Mouse (Mus musculus): ENCODE measurements around the gene Ago4. TPM values are rescaled to one million over a fixed set of nuclear protein-coding genes. Genes with fewer than 3 reads are reported as not detected.
A peak's percentile ranks its signal among the peaks of the same experiment; 100 is the strongest.

Gene Ago4
- polyA plus RNA-seq, 1 experiment, result 5.1 TPM

DNA sequence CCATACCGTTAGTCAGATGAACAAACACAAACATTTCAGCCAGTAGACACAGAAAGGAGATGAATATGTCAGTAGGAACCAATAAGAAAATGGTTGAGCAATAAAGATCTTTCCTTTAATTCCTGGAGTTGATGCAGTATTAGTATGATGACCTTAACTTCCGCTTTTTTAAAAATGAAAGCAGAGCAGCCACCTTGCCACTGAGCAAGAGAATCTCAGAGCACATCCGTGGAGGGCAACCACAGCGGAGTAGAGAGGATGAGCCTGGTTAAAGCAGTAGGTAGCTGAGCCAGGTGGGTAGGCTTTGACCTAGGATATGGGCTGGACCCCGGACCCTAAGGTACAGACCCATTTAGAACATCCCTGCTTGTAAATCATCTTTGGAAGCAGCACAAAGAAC lies 43.5 kb downstream of the Ago4 start:
- TF ChIP-seq CTCF (IDR thresholded peaks at IDR 0.05; ENCODE audit: control insufficient read depth, insufficient read depth, insufficient replicate concordance, low read depth, low read length) (no peak), POLR2A (IDR thresholded peaks at IDR 0.05; ENCODE audit: control insufficient read depth, low read depth, low read length) (no peak)
- H3K36me3 ChIP-seq (ENCODE audit: control insufficient read depth, insufficient read depth, low read length), result no peaks in the 10 kb centered on the region; the same call in 1 of the 2 replicates
- no peak overlapping the region for H3K4me3 ChIP-seq (ENCODE audit: control insufficient read depth, low read depth, low read length)
- no peaks in the 10 kb centered on the region for H3K4me1 ChIP-seq (ENCODE audit: control insufficient read depth, insufficient read depth, low read length)
- no peak overlapping the region for H3K27ac ChIP-seq (ENCODE audit: control insufficient read depth, insufficient read depth, low read depth, low read length)
- no peaks in the 10 kb centered on the region for H3K27me3 ChIP-seq (ENCODE audit: control insufficient read depth, insufficient read depth, low read length)

DNA sequence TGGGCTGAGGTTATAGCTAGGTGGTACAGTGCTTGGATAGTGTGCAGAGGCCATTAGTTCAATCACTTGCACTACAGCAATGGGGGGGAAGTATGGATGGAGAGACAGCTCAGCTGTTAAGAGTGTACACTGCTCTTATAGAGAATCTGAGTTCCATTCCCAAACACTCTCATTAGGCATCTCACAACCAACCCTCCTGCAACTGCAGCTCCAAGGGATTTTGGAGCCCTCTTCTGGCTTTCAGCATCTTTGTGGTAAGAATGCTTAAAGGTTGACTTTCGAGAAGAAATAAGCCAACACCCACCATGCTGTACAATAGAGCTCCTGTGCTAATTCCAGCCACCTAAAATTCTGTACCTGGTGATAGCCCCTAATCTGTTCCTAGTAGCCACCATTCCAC lies 47.1 kb downstream of the Ago4 start:
- Histone ChIP-seq H3K4me1 (ENCODE audit: control insufficient read depth, insufficient read depth, low read length) (peaks cover 4% of the 10 kb centered on the region), H3K27ac (ENCODE audit: control insufficient read depth, insufficient read depth, low read depth, low read length) (no peak overlapping the region), H3K36me3 (ENCODE audit: control insufficient read depth, insufficient read depth, low read length) (no peaks in the 10 kb centered on the region), H3K4me3 (ENCODE audit: control insufficient read depth, low read depth, low read length) (no peak overlapping the region), H3K27me3 (ENCODE audit: control insufficient read depth, insufficient read depth, low read length) (no peaks in the 10 kb centered on the region)
- TF ChIP-seq POLR2A (IDR thresholded peaks at IDR 0.05; ENCODE audit: control insufficient read depth, low read depth, low read length) (no peak), CTCF (IDR thresholded peaks at IDR 0.05; ENCODE audit: control insufficient read depth, insufficient read depth, insufficient replicate concordance, low read depth, low read length) (no peak)

DNA sequence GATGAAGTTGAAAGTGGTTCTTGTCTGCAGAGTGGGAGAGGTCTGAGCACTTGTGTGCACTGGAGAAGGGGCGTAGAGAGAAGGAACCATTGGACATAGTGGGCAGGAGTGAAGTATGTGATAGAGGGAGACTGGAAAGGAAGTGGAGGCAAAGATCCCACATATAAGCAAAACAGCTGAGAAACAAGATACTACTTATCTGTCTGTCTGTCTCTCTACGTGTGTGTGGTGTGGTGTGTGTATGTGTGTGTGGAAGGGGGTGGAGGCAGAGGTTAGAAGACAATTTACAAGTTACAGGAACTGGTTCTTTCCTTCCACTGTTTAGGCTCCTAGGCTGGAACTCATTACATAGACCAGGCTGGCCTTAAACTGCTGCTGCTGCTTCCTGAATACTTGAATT lies 48.2 kb downstream of the Ago4 start:
- TF ChIP-seq POLR2A (IDR thresholded peaks at IDR 0.05; ENCODE audit: control insufficient read depth, low read depth, low read length), result no peak
- no peak for TF ChIP-seq CTCF (IDR thresholded peaks at IDR 0.05; ENCODE audit: control insufficient read depth, insufficient read depth, insufficient replicate concordance, low read depth, low read length)
- H3K36me3 ChIP-seq (ENCODE audit: control insufficient read depth, insufficient read depth, low read length), result no peaks in the 10 kb centered on the region
- H3K4me3 ChIP-seq (ENCODE audit: control insufficient read depth, low read depth, low read length), result no peak overlapping the region
- H3K27ac ChIP-seq (ENCODE audit: control insufficient read depth, insufficient read depth, low read depth, low read length), result no peak overlapping the region
- peaks cover 4% of the 10 kb centered on the region for H3K4me1 ChIP-seq (ENCODE audit: control insufficient read depth, insufficient read depth, low read length)
- no peaks in the 10 kb centered on the region for H3K27me3 ChIP-seq (ENCODE audit: control insufficient read depth, insufficient read depth, low read length)

DNA sequence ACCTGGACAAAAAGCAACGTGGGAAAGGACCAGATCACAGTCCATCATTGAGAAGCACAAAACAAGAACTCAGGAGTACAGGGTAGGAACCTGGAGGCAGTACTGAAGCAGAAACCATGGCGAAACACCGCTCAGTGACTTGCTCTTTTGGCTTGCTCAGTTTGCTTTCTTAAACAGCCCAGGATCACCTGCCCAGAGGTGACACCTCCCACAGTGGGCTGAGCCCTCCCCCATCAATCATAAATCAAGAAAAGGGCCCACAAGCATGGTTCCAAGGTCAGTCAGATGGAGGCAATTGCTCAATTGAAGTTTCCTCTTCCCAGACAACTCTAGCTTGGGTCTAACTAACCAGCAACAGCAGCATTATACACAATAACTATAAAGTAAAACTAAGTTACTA lies 49.4 kb downstream of the Ago4 start:
- TF ChIP-seq CTCF (IDR thresholded peaks at IDR 0.05; ENCODE audit: control insufficient read depth, insufficient read depth, insufficient replicate concordance, low read depth, low read length) (no peak), POLR2A (IDR thresholded peaks at IDR 0.05; ENCODE audit: control insufficient read depth, low read depth, low read length) (no peak)
- no peaks in the 10 kb centered on the region for H3K36me3 ChIP-seq (ENCODE audit: control insufficient read depth, insufficient read depth, low read length)
- no peak overlapping the region for H3K27ac ChIP-seq (ENCODE audit: control insufficient read depth, insufficient read depth, low read depth, low read length)
- no peaks in the 10 kb centered on the region for H3K27me3 ChIP-seq (ENCODE audit: control insufficient read depth, insufficient read depth, low read length)
- H3K4me1 ChIP-seq (ENCODE audit: control insufficient read depth, insufficient read depth, low read length), result peaks cover 4% of the 10 kb centered on the region
- H3K4me3 ChIP-seq (ENCODE audit: control insufficient read depth, low read depth, low read length), result no peak overlapping the region

DNA sequence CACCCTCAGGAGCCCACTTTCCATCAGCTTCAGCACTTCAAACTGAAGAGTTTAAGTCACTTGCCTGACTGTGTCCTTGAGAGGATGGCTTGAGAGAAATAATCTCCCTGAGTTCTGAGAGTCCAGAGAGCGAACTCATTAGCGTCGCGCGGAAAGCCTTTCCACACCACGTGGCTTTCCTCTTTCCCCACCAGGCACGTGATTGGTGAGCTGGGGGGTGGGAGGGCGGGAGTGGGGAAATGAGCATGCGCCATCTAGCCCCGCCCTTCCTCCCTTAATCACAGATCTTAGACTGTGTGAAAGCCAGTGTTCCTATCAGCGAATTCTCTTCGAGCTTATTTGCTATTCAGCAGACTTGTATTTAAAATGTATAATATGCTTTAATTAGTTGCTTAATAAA lies 50.3 kb downstream of the Ago4 start:
- no peak overlapping the region for H3K27ac ChIP-seq (ENCODE audit: control insufficient read depth, insufficient read depth, low read depth, low read length)
- peak overlapping the region; percentile 38 for H3K4me3 ChIP-seq (ENCODE audit: control insufficient read depth, low read depth, low read length)
- TF ChIP-seq POLR2A (IDR thresholded peaks at IDR 0.05; ENCODE audit: control insufficient read depth, low read depth, low read length), result no peak
- no peak for TF ChIP-seq CTCF (IDR thresholded peaks at IDR 0.05; ENCODE audit: control insufficient read depth, insufficient read depth, insufficient replicate concordance, low read depth, low read length)

DNA sequence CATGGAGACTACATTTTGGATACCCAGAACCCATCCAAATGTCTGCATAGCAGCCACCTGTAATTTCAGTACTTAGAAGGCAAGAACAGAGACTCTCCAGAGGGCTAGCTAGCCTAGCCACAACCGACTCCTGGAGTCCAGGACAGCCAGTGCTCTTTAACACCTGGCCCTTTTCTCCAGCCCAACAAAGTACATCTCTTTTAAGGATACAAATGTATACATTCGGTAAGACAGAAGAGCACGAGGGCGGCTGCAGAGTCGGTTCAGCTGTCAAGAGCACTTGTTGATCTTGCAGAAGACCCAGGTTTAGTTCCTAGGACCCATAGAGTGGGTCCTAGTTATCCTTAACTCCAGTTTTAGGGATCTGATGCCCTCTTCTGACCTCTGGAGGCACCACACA lies 51.8 kb downstream of the Ago4 start:
- TF ChIP-seq POLR2A (IDR thresholded peaks at IDR 0.05; ENCODE audit: control insufficient read depth, low read depth, low read length) (no peak), CTCF (IDR thresholded peaks at IDR 0.05; ENCODE audit: control insufficient read depth, insufficient read depth, insufficient replicate concordance, low read depth, low read length) (no peak)
- Histone ChIP-seq H3K4me3 (ENCODE audit: control insufficient read depth, low read depth, low read length) (no peak overlapping the region), H3K27me3 (ENCODE audit: control insufficient read depth, insufficient read depth, low read length) (no peaks in the 10 kb centered on the region), H3K4me1 (ENCODE audit: control insufficient read depth, insufficient read depth, low read length) (peaks cover 4% of the 10 kb centered on the region), H3K36me3 (ENCODE audit: control insufficient read depth, insufficient read depth, low read length) (no peaks in the 10 kb centered on the region), H3K27ac (ENCODE audit: control insufficient read depth, insufficient read depth, low read depth, low read length) (no peak overlapping the region)

More for the DNA sequence above, 50.3 kb downstream of the Ago4 start:
- no peaks in the 10 kb centered on the region for H3K27me3 ChIP-seq (ENCODE audit: control insufficient read depth, insufficient read depth, low read length)
- no peaks in the 10 kb centered on the region for H3K36me3 ChIP-seq (ENCODE audit: control insufficient read depth, insufficient read depth, low read length)
- H3K4me1 ChIP-seq (ENCODE audit: control insufficient read depth, insufficient read depth, low read length), result peaks cover 4% of the 10 kb centered on the region

DNA sequence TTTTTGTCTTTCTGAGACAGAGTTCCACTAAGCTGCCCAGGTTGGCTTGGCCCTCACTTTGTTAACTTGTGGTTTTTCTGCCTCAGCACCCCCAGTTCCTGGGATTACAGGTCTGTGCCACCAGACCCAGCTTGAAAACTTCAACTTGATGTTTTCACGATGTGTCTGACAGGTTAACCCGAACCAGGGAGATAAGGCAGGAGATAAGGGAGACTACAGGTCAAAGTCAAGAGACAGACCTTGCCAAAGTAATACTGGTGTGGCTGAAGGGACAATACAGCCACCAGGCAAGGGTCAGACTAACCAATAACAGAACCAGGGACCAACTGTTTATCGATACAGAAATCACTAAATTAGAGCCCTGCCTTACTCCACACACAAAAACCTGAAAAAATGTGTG lies 53.0 kb downstream of the Ago4 start:
- TF ChIP-seq POLR2A (IDR thresholded peaks at IDR 0.05; ENCODE audit: control insufficient read depth, low read depth, low read length) (no peak), CTCF (IDR thresholded peaks at IDR 0.05; ENCODE audit: control insufficient read depth, insufficient read depth, insufficient replicate concordance, low read depth, low read length) (no peak)
- peaks cover 4% of the 10 kb centered on the region for H3K4me1 ChIP-seq (ENCODE audit: control insufficient read depth, insufficient read depth, low read length)

DNA sequence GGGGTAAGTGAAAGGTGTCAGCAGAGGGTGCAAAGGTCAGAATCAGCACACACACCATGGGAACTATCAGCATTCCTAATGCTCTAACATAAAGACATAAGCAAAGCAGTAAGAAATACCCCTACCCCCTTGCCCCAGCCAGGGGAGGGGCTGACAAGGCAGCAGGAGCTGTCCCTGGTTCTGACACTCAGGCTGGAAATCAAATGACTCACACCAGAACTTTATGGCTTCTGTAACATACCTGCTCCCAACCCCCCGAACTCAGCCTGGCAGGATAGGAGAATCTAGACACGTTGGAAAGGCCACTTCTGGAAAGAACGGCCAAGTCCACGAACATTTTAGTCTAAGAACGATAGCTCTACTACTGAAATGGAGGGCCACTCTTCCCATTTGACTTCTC lies 60.2 kb downstream of the Ago4 start:
- no peaks in the 10 kb centered on the region for H3K36me3 ChIP-seq (ENCODE audit: control insufficient read depth, insufficient read depth, low read length)
- no peaks in the 10 kb centered on the region for H3K27me3 ChIP-seq (ENCODE audit: control insufficient read depth, insufficient read depth, low read length)
- H3K4me3 ChIP-seq (ENCODE audit: control insufficient read depth, low read depth, low read length), result no peak overlapping the region
- H3K4me1 ChIP-seq (ENCODE audit: control insufficient read depth, insufficient read depth, low read length), result peaks cover 5% of the 10 kb centered on the region
- TF ChIP-seq POLR2A (IDR thresholded peaks at IDR 0.05; ENCODE audit: control insufficient read depth, low read depth, low read length), result no peak
- TF ChIP-seq CTCF (IDR thresholded peaks at IDR 0.05; ENCODE audit: control insufficient read depth, insufficient read depth, insufficient replicate concordance, low read depth, low read length), result no peak
- H3K27ac ChIP-seq (ENCODE audit: control insufficient read depth, insufficient read depth, low read depth, low read length), result no peak overlapping the region

More for the DNA sequence above, 53.0 kb downstream of the Ago4 start:
- no peak overlapping the region for H3K4me3 ChIP-seq (ENCODE audit: control insufficient read depth, low read depth, low read length)
- no peak overlapping the region for H3K27ac ChIP-seq (ENCODE audit: control insufficient read depth, insufficient read depth, low read depth, low read length)
- H3K36me3 ChIP-seq (ENCODE audit: control insufficient read depth, insufficient read depth, low read length), result no peaks in the 10 kb centered on the region
- H3K27me3 ChIP-seq (ENCODE audit: control insufficient read depth, insufficient read depth, low read length), result no peaks in the 10 kb centered on the region

Measured in testis, adult 2 months (tissue).